Mouse (Mus musculus) frontal cortex, adult 2 months (tissue): ENCODE measurements around the gene Gbp2. TPM values are rescaled to one million over a fixed set of nuclear protein-coding genes. Genes with fewer than 3 reads are reported as not detected.
"Not testable (repeated sequence)": the region's sequence is repeated elsewhere in the genome, so short reads cannot be mapped to it uniquely, and the experiment has no call there.

Experiments
- DNase-seq, 2 experiments: peaks; one replicate each; pipeline ENCODE4 v3.0.0; 2022; ENCODE audit warnings: low spot score in 1 of 2; ENCODE audit errors: extremely low spot score in 1 of 2
- polyA plus RNA-seq: library from polyadenylated mRNA; depleted of rRNA; stranded (reverse); fragments of >200 nt; gene quantifications from 2 replicates; pipeline ENCODE4 v1.2.3, GENCODE M21; 2012; rRNA removed

Gene Gbp2
- 3.3 and 3.5 TPM in 2 replicates for polyA plus RNA-seq

DNA sequence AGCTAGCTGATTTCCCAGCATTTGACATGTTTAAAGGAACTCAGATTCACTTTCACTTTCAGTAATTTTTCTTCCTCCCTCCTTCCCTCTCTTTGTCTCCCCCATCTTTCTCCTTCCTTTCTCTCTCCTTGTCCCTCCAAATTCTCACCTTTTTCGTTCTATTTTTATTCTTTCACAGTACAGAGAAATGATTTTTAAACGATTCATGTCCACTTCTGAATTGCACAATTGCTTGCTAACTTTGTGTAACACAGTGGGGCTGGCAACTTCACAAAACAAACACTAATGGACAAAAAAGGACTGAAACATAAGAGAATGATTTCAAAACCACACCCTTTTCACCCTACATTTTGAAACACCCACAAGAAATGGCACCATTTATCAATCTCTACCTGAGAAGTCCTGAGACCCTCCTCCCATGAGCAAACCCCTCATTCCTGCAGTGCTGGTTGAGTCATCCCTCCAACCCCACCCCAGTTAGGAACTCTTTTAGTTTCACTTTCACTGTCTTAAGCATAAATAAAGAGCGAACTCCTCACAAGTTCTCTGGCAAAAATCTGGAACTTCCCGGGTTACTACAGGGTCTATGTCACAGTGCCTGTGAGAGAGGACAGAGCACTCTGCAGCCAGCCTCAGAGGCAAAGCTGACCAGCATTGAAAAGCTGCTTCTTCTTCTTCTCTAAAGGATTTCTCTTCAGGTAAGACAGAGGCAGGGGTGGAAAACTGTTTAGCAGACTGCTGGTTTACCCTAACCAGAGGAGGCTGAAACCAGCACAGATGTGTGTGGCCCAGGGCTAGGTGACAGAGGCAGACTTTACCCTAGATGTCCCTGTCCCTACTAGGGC, at the start of gene Gbp2:
Gbp2 (plus strand) TSS at position 492 of the 845 bp plus-strand sequence.
- DNase-seq: no peak

DNA sequence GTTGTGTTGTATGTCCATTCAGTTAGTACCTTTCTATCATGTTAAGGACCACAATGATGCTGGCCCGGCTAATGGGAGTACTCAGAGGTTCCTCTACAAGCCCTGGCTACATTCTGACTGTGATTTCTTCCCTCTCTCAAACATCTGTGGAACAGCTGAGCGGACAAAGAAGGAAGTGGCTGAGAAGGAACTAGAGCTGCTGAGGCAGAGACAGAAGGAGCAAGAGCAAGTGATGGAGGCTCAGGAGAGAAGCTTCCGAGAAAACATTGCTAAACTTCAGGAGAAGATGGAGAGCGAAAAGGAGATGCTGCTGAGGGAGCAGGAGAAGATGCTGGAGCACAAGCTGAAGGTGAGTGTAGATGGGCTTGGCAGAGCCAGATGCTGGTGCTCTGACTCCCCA, 49.7 kb upstream of the Gbp2 start:
- DNase-seq: no peak

DNA sequence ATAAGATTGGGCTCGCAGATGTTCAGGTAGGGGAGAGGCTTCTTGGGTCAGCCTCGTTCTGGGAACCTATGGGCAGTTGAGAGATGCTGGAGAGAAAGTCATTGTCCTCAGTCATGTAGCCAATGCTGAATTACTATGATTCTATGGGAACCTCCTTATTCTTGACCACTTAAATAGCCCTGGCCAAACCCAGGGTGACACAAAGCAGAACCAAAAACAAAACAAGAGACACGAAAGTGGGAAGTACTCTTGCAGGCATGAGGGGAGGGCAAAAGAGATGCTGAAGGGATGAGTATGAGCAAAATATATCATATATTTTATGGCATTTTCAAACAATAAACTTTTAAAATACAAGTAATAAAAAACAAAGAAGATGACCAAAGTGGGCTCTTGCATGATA, 43.3 kb upstream of the Gbp2 start:
- DNase-seq: no peak

DNA sequence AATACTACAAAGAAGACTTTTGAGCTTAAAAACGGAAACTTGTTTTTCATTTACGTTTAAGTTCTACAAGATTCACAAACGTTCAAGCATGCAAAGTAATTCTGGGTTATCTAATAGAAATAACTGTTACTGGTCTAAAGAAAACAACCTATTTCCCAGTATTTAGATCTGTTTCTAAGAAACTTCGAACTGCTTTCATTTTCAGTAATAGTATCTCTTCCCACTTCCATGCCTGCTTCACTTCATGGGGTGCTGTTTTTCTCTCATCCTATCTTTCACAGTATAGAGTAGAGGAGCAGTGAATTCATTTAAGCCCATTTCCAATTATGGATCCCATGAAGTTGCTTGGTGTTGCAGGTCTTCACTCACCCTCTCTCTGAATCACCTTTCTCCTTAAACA, 42.1 kb upstream of the Gbp2 start:
- DNase-seq: no peak

DNA sequence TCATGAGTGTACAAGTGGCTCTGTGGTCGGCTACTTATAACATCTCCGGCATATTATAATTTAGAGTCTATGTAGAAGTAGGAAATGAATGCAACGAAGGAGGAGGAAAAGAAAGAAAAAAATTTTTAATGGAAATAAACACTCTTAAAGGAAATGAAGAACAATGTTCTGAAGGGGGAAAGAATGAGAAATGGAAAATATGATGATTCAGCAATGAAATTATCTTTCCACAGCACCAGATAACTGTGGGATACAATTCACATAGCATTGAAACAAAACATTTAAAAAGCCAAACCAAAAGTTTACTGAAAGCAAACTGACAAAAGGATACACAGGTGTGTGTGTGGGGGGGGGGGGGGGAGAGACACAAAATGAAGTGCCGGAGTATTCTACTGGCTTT, 37.3 kb upstream of the Gbp2 start:
- DNase-seq: no peak

DNA sequence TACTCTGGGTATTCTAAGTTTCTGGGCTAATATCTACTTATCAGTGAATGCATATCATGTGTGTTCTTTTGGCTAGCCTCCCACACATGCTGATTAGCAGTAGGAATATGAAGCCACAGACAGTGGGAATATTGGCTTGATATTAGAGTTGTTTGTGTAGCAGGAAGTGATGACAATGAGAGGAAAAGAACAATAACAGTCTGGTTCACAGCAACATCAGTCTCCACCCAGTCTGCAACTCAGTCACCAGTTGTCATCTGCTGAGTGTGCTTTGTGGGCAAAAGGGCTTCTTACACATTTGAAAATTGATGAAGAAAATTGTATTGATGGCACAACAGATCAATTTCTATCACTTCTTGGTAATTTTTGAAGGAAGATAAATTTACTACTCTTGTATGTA, 33.0 kb upstream of the Gbp2 start:
- no peak for DNase-seq

DNA sequence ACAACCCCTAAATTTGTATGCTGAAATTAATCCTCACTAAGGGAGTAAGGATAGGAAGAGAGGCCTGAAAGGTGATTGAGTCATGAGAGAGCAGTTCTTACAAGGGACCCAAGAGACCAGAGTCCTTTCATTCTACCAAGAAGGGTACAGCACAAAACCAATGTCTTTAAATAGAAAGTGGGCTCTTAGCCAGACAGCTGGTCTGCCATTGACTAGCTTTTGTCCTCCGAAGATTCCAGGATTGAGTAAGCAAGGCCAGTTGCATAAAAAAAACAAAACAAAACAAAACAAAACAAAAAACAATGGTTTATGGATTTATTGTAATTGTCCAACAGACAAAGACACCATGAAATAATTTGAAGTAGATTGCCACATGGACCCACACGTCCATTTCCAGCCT, 31.5 kb upstream of the Gbp2 start:
- no peak for DNase-seq

DNA sequence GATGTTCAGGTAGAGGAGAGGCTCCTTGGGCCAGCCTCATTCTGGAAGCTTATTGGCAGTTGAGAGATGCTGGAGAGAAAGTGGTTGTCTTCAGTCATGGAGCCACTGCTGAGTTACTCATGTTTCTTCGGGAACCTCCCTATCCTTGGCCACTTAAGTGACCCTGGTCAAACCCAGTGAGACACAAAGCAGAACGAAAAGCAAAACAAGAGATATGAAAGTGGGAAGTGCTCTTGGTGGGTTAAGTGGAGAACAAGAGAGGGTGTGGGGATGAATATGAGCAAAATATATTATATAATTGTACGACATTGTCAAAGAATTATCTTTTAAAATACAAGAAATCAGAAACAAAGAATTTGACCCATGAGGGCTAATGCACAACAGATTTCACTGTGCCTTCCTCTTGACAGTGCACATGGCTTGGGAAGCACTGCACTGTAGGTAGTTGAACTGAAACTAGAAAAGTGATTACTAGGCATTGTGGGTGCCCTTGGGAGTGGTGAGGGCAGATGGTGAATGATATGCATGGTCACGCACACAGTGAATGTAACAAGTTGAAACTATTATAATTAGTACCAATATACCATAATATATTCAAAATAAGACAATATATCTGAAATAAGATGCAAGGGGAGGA, 29.9 kb upstream of the Gbp2 start:
- DNase-seq: no peak

DNA sequence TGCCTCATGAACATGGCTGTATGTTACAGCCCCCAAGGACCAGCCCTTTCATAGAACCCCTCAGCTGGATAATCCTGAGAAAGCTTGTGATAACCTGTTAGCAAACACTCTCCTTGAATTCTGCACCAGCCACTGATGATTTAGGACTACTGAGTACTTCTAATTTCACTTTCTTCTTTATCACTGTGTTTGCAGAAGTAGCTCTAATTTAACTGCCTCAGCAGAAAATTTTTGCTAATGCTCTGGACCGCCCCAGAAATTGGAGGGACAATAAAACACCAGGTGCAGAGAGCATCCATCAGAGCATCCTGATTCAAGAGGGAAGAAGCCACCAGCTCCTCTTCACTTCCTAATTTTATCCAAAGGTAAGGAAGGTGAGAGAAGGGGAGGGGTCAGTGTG, 25.9 kb upstream of the Gbp2 start, which contains the start of gene Gbp2b:
Gbp2b (plus strand) TSS at position 301 of the 400 bp plus-strand sequence.
- DNase-seq: no peak

DNA sequence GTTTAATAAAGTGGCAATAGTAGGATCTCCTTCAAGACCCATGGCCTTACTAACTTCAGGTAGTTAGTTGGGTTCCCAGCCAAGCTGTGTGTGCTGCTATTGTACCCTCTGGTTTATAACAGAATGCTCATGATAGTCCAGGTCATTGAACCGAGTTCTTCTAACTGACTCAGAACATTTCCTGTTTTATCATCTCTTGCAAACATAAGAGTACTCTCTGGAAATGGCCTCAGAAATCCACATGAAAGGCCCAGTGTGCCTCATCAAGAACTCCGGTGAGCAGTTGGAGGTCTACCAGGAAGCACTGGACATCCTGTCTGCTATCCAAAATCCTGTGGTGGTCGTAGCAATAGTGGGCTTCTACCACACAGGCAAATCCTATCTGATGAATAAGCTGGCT, 22.5 kb upstream of the Gbp2 start:
- no peak for DNase-seq

DNA sequence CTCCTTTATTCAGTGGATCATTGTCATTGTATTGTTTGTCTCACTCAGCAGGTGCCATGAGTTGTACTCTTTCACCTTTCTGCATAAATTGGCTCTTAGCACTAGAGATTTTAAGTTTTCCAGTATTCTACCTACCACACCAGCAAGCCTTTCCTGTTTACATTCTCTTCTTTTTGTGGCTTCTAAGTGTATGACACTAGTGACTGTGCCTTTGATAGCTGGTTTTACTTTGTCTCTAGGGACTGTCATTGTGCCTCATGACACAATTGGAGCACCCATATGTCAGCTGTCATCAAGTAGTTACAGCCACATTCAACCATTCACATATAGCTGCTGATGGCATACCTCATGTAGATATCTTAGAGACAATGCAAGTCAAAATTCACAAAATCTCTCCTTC, 18.7 kb upstream of the Gbp2 start:
- no peak for DNase-seq

DNA sequence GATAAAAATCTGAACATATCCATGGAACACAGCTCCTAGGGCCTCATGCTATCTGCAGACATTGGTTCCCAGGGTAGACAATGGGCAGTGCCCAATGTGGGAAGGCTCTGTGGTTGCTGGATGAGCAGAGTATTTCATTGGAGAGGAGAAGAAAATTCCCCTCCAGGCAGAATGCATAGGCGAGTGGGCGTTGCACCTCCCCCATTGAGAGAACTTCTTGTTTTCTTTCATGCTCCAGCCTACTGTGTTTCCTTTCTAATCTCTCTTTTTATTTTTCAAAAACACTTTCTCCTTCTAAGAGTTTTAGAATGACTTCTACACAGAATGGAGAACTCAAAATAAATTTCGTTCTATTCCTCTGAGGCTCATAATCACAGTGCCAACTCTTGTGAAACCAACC, 1.7 kb upstream of the Gbp2 start:
- no peak for DNase-seq

DNA sequence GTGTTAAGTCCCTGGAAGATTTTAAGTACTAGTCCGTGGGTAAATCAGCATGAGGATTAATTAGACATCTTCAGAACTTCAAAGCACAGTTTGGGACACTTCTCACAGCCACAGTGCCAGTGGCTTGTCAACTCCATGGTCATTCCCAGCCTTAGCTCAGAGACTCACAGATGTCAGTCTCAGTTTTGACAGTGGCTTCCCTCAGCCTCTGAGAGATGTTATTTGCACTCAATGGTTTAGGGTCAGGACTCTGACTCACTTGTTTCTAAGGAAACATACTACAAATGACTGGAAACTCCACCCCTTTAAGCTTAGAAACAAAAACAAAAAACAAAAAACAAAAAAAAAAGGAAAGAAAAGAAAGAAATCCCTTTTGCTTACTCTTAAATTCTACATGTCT, 796 bp upstream of the Gbp2 start:
- DNase-seq: no peak

DNA sequence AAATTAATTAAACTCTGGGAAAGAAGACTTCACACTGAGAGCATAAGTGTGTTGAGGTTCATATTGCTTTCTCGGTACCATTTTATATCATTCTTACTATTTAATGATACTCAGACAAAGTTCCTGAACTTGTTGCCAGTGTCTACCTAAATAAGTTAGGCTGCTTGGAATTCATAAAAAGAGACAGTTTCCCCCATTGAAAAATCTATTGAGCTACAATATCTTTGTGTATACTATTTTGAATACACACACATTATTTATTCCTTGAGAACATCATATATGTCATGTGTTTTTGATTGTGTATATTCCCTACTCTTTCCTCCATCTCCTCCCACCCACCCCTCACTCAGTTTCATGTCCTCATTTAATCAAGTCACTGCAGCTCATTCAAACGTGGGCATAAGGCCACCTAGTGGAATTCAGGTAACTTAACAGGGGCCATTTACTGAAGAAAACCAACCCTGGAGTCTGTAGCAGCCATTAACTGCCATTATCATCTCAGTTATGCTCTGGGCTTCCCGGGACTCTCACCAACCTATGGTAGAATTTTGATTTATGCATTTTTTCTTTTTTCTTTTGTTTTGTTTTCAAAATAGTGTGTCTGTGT, 657 bp downstream of the Gbp2 start:
- DNase-seq: no peak

DNA sequence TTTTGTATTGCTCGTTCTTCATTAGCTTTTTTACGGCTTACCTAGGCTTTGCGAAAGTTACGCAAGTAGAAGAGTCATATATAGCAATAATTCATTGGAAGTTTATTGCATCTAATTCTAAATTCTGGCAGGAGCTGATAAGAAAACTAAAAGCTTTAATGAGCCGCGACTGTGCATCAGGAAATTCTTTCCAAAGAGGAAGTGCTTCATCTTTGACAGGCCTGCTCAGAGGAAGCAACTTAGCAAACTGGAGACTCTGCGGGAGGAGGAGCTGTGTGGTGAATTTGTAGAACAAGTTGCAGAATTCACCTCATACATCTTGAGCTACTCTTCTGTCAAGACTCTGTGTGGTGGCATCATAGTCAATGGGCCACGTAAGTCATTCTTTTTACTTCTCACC, 10.0 kb downstream of the Gbp2 start:
- no peak for DNase-seq

DNA sequence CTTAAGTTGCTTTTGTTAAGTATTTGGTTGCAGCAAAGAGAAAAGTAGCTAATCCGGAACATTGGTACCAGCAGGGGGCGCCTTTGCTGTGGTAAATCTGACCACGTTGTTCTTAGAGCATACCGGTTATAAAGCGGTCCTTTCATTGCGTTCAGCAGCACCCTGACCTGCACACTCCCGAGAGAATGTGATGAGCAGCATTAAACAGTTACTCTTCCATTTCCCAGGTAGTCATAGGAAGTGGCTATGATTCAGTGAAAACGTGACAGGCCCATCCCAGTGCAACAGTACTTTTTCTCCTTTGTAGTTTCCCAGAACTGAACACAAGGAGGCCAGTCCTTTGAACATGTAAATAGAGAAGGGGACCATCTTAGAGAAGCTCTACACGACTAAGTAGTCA, 19.8 kb downstream of the Gbp2 start:
- peak in 1 of 2 experiments; percentile 67 for DNase-seq

DNA sequence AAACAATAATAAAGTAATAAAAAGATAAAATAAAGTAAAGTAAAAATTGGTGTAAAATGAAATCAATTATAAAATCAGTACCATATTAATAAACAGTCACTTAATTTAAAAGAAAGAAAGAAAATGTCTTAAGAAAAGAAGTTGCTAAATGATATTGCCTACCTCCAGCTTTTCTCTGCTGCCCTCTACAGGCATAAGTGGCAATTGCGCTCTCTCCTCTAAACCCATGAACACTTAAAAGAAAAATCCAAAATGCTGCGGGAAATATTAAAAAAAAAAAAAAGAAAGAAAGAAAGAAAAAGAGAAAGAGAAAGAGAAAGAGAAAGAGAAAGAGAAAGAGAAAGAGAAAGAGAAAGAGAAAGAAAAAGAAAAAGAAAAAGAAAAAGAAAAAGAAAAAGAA, 25.5 kb downstream of the Gbp2 start:
- DNase-seq: peak; percentile 24 to 90

DNA sequence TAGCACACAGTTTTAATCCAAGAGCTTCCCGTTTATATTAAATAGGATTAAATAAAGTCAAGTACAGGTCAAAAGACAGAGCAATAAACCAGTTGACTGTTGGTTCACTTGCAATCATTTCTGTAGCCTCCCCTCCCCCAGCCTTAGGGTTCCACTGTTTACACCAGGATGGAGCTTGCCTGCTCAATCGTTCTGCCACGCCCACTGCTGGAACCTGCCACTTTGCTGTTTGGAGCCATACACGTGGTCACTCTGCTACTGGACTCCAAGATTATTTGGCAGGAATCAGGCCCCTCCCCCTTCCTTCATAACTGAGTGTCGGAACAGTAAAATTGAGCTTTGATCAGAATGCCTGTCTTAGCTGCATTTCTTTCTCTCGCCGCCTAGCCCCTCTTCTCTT, 27.4 kb downstream of the Gbp2 start:
- not testable (repeated sequence) for DNase-seq

DNA sequence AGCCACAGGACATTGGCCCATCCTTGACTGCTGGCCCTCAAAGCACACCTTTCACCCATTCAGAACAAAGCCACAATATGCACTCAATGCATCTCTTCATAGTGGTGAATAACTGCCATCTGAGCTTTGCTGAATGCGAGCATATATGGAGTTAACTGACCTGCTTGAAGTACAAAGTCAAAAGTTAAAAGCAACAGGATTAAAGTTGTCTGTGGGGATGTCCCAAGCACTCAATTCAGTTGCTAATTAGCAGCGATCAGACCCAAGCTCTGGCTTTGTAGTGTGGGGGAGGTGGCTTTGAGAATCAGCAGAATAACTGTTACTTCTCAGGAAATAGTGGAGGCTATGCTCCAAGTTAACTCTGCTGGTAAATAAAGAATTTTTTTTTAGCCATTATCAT, 29.8 kb downstream of the Gbp2 start:
- DNase-seq: no peak

DNA sequence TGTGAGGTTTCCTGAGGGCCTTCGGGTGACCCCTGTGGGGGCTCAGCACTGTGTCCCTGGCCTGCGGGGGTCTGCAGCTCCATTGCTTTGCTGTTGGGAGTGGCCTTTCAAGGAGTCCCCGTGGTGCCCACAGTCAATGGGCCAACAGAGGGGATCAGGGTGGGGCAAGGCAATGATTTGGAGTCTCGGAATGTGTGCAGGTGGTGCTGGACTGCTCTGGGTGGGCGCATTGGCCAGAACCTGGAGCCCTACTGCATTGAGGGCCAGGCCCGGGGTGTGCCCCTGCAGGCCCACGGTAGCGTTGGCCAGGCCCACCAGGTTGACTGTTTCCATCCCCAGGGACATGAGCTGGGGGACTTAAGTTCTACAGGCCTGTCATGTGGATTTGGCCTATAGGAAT, 44.3 kb downstream of the Gbp2 start:
- no peak for DNase-seq

DNA sequence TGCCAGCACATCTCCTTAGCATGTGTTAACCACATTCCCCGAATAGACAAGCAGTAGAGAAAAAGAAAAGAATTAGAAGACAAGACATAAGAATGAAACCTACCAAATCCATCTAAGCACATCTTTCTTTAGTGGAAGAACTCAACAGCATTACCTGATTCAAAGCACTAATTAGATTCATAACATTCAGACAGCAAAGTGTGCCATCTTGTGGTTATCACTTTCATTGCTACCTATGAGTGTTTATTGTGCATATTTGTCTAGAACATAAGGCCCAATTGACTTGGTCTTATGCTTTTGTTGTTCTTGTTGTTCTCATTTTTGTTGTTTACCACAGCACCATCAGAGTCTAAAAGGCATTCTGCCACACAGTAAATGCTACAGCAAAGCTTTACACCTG, 54.2 kb downstream of the Gbp2 start:
- peak in 1 of 2 experiments; percentile 50 for DNase-seq
